Mouse (Mus musculus): Measurements from ENCODE around the gene Stxbp4.

Stxbp4 gene

GRCm38 (mm10) chr11:90483766-90484165 lies 154.1 kb downstream of the Stxbp4 start:
- in situ Hi-C loops (cut with MboI, MseI), result loop anchor here in 1 of 2 experiments (25.0 kb wide), 1 partner anchor 454 kb away; no protein-coding TSS in a partner anchor

DNA sequence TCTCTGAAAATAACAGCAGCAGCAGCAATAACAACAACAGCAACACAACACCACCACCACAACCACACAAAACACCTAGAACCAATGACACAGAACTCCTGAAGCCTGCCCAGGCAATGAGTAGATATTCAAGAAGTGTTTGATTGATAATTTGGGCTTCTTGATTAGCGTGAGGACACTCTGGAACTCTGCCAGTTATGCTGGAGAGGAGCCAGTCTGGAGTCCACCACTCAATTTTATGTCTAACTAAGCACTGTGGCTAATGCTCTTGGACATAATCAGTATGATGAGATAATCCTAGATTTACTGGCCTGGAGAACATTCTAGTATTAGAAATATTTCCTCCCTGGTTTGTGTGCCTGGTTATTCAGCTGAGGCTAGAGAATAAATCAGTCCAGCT lies 156.1 kb downstream of the Stxbp4 start:
- in situ Hi-C loops (cut with MboI, MseI), result loop anchor here in 1 of 2 experiments (25.0 kb wide), 1 partner anchor 455 kb away; no protein-coding TSS in a partner anchor

DNA sequence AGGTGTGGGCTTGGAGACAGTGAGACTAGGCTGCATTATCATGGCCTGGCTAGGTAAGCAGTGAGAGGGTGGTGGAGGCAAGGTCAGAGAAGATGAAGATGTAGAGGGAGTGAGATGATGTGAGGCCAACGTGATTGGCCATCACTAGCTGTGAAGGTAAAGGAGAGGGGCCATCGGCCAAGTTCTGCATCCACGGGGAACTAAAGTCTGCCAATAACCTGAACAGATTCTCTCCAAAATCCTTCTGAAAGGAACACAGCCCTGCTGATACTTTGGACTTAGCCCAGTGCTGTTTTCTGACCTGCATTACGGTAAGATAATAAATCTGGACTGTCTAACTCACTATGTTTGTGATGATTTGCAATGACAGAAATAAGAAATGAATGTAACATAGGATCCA lies 167.6 kb downstream of the Stxbp4 start:
- in situ Hi-C loops (cut with MboI, MseI), result no loop called here

GRCm38 (mm10) chr11:90464046-90464595 lies 173.8 kb downstream of the Stxbp4 start:
- in situ Hi-C loops (cut with MboI, MseI), result no loop called here

DNA sequence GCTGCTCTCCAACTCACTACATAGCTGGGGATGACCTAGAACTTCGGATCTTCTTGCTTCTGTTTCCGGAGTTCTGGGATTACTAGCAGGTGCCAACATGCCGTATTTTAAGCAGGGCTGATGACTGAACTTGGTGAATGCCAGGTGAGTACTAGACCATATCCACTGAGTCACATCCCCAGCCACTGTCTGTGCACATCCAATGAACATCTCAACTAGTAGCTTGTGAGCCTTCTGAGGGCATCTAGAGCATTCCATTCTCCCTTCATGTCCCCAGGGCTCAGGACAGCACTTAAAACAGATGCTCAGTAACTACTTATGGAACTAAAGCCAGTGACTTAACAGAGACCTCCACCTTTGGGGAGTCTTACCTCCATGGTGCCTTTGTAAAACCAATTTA lies 177.4 kb downstream of the Stxbp4 start:
- in situ Hi-C loops (cut with MboI, MseI), result no loop called here

- in situ Hi-C loops (cut with MboI, MseI), result loop anchor here in 1 of 2 experiments (10.0 kb wide), 1 partner anchor 737 kb away; no protein-coding TSS in a partner anchor
These were observed 185.8 kb downstream of the Stxbp4 start for GRCm38 (mm10) chr11:90452134-90452533.

- in situ Hi-C loops (cut with MboI, MseI), result loop anchor here in 1 of 2 experiments (10.0 kb wide), 1 partner anchor 737 kb away; no protein-coding TSS in a partner anchor
These were observed 186.4 kb downstream of the Stxbp4 start for GRCm38 (mm10) chr11:90451506-90451905.

DNA sequence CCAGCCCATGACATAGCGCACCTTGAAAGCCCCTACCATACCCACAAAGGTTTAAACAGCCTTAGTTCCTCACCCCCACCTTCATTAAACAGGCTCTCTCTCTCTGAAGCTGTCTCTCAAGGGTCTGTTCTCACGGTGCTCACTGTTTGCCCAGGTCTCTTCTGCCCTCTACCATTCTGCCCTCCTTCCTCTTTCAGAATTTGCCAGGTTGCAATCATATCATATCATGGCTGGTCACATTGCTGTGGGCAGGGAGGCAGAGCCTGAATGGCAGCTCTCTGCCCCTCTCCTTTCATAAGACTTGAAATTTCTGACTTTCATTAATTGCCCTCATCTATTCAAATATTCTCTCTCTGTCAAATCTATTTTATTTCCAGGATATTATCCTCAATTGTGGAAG lies 195.4 kb downstream of the Stxbp4 start:
- in situ Hi-C loops (cut with MboI, MseI), result no loop called here

DNA sequence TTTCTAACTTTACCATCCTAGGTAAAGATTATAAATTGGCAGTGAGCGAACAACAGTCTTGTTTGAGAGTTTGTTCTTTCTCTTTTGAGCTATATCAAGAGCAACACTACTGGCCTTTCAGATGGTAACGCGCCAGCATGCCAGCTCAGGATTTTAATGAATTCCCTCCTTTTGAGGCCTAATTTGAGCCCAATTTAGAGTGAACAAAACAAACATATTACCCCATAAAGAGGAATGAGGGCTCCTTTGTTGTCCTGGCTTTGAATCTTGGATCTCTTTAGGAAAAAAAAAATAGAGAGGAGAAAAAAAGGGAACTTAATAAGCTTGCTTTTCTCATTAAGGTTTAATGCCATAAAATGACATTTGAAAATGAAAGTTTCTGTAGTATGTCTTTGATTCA lies 197.0 kb downstream of the Stxbp4 start:
- in situ Hi-C loops (cut with MboI, MseI), result no loop called here

- in situ Hi-C loops (cut with MboI, MseI), result no loop called here
These were observed 199.1 kb downstream of the Stxbp4 start for GRCm38 (mm10) chr11:90438768-90439167.
